Mouse (Mus musculus): ENCODE data around the gene Cmip.

GRCm38 (mm10) chr8:117374087-117374486 is 117.2 kb downstream of the Cmip start:
- TF ChIP-seq CTCF (conservative IDR thresholded peaks at IDR 0.05; ENCODE audit: insufficient read depth, insufficient read length, low read depth, low read length) (no peak), POLR2A (IDR thresholded peaks at IDR 0.05; ENCODE audit: low read depth, low read length) (no peak)
